Mouse (Mus musculus) myocyte (in vitro differentiated cells): ENCODE results near the gene Nrsn2. TPM values are rescaled to one million over a fixed set of nuclear protein-coding genes. Genes with fewer than 3 reads are reported as not detected.

Experiments used
- H3K27me3 ChIP-seq: one replicate; pipeline ENCODE4 v1.6.1; 2011; ENCODE audit not compliant: control insufficient read depth, insufficient read depth, insufficient read length
- H3K36me3 ChIP-seq: one replicate; pipeline ENCODE4 v1.6.1; 2011; ENCODE audit not compliant: control insufficient read depth, insufficient read depth
- H3K4me2 ChIP-seq: one replicate; pipeline ENCODE4 v1.6.1; 2011; ENCODE audit warnings: low read depth, control low read depth
- H3K4me3 ChIP-seq: one replicate; pipeline ENCODE4 v1.5.1; 2011; ENCODE audit warnings: mild to moderate bottlenecking, control low read depth, moderate library complexity
- H3K79me2 ChIP-seq: one replicate; pipeline ENCODE4 v1.6.1; 2011; ENCODE audit not compliant: control insufficient read depth, insufficient read depth
- H3ac ChIP-seq: one replicate; pipeline ENCODE4 v1.6.1; 2011; ENCODE audit not compliant: control insufficient read depth, insufficient read length
- CEBPB ChIP-seq: IDR thresholded peaks from 2 replicates; pipeline ENCODE4 v1.6.1; 2011; ENCODE audit warnings: mild to moderate bottlenecking, moderate library complexity; ENCODE audit not compliant: poor library complexity, insufficient read depth, severe bottlenecking
- E2F4 ChIP-seq: IDR thresholded peaks from one replicate; pipeline ENCODE4 v1.6.1; 2011; ENCODE audit warnings: mild to moderate bottlenecking, control low read depth, moderate library complexity; ENCODE audit not compliant: insufficient read depth
- MAX ChIP-seq: IDR thresholded peaks from one replicate; pipeline ENCODE4 v1.6.1; 2011; ENCODE audit warnings: low read depth, mild to moderate bottlenecking, control low read depth
- MYOD1 ChIP-seq, 3 experiments: IDR thresholded peaks; one replicate each; pipeline ENCODE4 v1.6.1; 2011; ENCODE audit warnings: control low read depth in 2 of 3, low read depth in 2 of 3, mild to moderate bottlenecking in 2 of 3, moderate library complexity in 1 of 3; ENCODE audit not compliant: insufficient read length in 2 of 3, control insufficient read depth in 1 of 3
- MYOG ChIP-seq, 3 experiments: IDR thresholded peaks; one replicate each; pipeline ENCODE4 v1.6.1; 2011; ENCODE audit warnings: control low read depth in 2 of 3, low read depth in 2 of 3, mild to moderate bottlenecking in 2 of 3; ENCODE audit not compliant: insufficient read length in 2 of 3, control insufficient read depth in 1 of 3, insufficient read depth in 1 of 3
- POLR2A ChIP-seq: IDR thresholded peaks from one replicate; pipeline ENCODE4 v1.6.1; 2011; ENCODE audit warnings: low read depth, mild to moderate bottlenecking, control low read depth, moderate library complexity; ENCODE audit not compliant: insufficient read length
- POLR2AphosphoS2 ChIP-seq: IDR thresholded peaks from one replicate; pipeline ENCODE4 v1.6.1; 2011; ENCODE audit warnings: low read depth, control low read depth; ENCODE audit not compliant: insufficient read length
- REST ChIP-seq: IDR thresholded peaks from one replicate; pipeline ENCODE4 v1.6.1; 2011; ENCODE audit warnings: mild to moderate bottlenecking, control low read depth, moderate library complexity; ENCODE audit not compliant: insufficient read depth, insufficient read length
- SRF ChIP-seq: IDR thresholded peaks from one replicate; pipeline ENCODE4 v1.6.1; 2011; ENCODE audit warnings: low read depth; ENCODE audit not compliant: control insufficient read depth, insufficient read length
- TCF12 ChIP-seq: IDR thresholded peaks from one replicate; pipeline ENCODE4 v1.6.1; 2011; ENCODE audit warnings: mild to moderate bottlenecking, control low read depth; ENCODE audit not compliant: poor library complexity, insufficient read depth, severe bottlenecking
- TCF3 ChIP-seq: IDR thresholded peaks from one replicate; pipeline ENCODE4 v1.6.1; 2011; ENCODE audit warnings: low read depth, control low read depth; ENCODE audit not compliant: insufficient read length
- USF1 ChIP-seq: IDR thresholded peaks from one replicate; pipeline ENCODE4 v1.6.1; 2011; ENCODE audit warnings: low read depth, mild to moderate bottlenecking, control low read depth, moderate library complexity
- polyA plus RNA-seq: library from polyadenylated mRNA; unstranded; fragments of >200 nt; fragmentation: generic; extraction: Trizol; gene quantifications from one replicate; pipeline ENCODE4 v1.2.1, GENCODE M21; 2012; ENCODE audit warnings: missing spikeins

Nrsn2 gene
- polyA plus RNA-seq, 1 experiment: not detected

DNA sequence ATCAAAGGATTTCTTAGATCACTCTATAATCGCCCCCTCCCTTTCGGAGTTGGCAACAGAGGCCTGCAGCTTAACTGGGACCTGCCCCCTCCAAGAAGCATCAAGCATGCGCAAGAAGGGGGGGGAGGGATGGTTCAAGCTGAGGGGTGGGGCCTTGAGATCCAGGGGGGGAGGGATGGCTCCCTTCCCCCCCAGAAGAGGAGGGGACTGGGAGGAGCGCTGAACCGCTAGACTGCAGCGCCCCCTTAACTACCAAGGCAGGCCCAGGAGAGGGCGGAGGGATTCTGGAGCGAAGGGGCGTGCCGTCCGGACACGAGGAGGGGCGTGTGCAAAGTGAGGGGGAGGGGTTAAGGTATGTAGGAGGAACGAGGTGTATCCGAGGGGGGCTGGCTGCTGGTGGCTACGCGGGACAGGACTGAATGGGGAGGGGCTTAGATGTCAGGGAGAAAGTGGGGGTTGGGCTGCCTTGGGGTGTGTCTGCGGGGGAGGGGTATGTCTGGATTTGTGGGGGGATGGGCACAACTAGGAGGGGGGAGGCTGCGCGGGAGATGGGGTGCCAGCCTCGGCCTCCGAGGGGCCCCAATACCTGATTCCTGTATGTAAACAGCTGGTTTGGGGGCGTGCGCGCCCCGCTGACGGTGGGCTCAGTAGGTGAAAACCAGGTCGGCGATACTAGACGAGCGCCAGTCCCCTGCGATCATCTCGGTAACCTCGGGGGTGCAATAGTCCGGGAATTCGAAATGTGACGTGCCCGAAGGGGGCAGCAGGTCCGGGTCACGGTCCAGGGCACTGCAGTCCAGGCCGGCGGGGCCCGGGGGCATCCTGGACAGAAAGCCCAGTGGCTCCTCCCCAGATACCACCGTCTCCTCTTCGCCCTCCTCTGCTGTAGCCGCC is 19.9 kb upstream of the Nrsn2 start:
- TF ChIP-seq USF1: no peak
- peak; percentile 11 for TF ChIP-seq POLR2A
- Histone ChIP-seq H3K79me2 (no peaks in the 10 kb centered on the region), H3K4me3 (peak overlapping the region; percentile 64), H3K27me3 (no peaks in the 10 kb centered on the region), H3K4me2 (peak overlapping the region; percentile 78), H3ac (peak overlapping the region; percentile 52), H3K36me3 (no peaks in the 10 kb centered on the region)

DNA sequence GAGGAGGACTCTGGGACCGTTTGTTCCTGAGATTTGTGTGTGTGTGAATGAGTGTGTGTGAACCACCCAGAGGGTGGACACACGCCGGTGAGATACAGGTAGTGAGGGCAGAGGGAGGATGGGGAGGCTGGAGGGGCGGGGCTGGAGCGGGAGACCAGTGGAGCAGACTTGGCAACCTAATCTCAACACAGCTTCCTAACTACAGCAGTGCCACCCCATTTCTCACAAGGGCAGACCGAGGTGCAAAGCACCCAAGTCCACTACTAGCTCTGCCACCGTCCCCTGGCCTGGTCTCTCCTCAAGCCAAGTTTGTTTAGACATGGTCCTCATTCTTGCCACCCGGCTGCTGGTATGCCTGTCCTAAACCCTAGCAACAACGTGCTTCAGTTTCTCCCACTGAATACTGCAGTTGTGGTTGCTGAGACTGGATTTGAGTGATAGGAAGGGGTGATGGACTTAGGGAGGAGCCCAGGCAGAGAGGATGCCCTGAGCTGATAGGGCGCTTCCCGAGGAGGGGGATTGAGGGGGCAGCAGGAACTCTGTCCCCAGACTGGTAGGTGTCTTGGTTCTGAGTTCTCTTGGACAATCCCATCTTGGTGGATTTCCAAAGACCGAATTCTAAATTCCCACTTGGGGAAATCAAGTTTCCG is 19.0 kb upstream of the Nrsn2 start:
- H3K79me2 ChIP-seq: no peaks in the 10 kb centered on the region
- H3K4me3 ChIP-seq: peak overlapping the region; percentile 64
- peak overlapping the region; percentile 78 for H3K4me2 ChIP-seq
- no peak overlapping the region for H3ac ChIP-seq
- H3K36me3 ChIP-seq: no peaks in the 10 kb centered on the region
- no peak for TF ChIP-seq TCF3
- TF ChIP-seq REST: no peak
- TF ChIP-seq POLR2AphosphoS2: no peak
- TF ChIP-seq SRF: no peak
- TF ChIP-seq CEBPB: no peak
- TF ChIP-seq MAX: no peak
- TF ChIP-seq MYOG (IDR thresholded peaks at IDR 0.05; ENCODE audit: control insufficient read depth in 1 of 3, insufficient read depth in 1 of 3, insufficient read length in 2 of 3, low read depth in 2 of 3): no peak
- TF ChIP-seq POLR2A: no peak
- no peak for TF ChIP-seq E2F4
- no peak for TF ChIP-seq MYOD1 (IDR thresholded peaks at IDR 0.05; ENCODE audit: control insufficient read depth in 1 of 3, insufficient read length in 2 of 3, low read depth in 2 of 3)
- no peaks in the 10 kb centered on the region for H3K27me3 ChIP-seq

DNA sequence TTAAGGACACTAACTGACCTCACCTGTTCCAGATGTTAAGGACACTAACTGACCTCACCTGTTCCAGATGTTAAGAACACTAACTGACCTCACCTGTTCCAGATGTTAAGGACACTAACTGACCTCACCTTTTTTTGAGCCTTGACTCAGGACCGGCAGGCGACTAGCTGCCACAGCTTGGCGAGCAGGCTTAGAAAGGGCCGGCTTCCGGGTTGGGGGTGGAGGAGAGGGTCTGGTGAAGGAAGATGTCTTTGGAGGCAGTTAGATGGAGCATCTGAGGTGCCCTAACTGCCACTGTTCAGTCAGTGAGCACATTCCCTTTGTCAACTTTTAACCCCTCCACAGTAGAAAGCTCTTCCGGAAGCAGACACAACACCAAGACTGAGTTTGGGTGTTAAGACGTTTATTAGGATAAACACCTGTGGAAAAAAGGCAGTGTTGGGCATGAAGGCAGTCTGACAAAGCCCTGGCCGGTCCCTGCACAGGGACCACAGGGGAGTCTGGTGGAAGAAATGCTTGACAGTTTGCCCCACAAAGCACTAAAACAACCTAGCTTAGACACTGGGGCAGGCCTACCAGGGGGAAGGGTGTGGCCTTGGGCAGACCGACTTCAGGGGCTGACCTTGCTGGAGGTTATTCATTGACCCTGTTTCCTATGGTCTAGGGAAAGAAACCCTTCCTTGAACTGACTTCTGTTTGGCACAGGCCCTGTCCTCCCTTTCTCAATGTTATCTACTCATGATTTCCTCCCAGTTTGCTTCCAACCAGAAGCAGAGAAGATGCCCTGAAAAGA is 17.0 kb upstream of the Nrsn2 start:
- Histone ChIP-seq H3ac (no peak overlapping the region), H3K4me2 (no peak overlapping the region), H3K27me3 (peaks cover under 1% of the 10 kb centered on the region), H3K4me3 (no peak overlapping the region), H3K79me2 (no peaks in the 10 kb centered on the region), H3K36me3 (no peaks in the 10 kb centered on the region)
- TF ChIP-seq TCF3 (no peak), POLR2A (no peak), E2F4 (no peak), USF1 (no peak), MYOG (IDR thresholded peaks at IDR 0.05; ENCODE audit: control insufficient read depth in 1 of 3, insufficient read depth in 1 of 3, insufficient read length in 2 of 3, low read depth in 2 of 3) (no peak), SRF (no peak), MYOD1 (IDR thresholded peaks at IDR 0.05; ENCODE audit: control insufficient read depth in 1 of 3, insufficient read length in 2 of 3, low read depth in 2 of 3) (no peak)

DNA sequence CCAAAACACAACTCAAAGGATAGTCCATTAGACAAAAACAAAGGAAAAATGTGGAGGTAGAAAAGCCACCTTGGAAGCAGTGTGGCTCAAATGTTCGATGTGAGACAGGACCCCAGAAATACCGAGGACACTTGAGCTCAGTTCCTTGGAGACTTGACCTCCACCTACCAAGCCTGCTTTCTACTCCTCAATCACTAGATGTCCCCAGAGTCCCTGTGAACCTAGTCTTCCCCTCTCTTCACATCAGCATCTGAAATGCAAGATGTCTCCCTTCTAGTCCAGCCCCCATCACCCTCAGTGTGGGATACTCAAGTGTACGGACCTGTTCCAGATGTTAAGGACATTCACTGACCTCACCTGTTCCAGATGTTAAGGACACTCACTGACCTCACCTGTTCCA is 16.3 kb upstream of the Nrsn2 start:
- TF ChIP-seq E2F4: no peak
- no peak for TF ChIP-seq SRF
- no peak for TF ChIP-seq MAX
- no peak for TF ChIP-seq USF1
- TF ChIP-seq CEBPB: no peak
- no peak for TF ChIP-seq TCF12
- no peak for TF ChIP-seq POLR2AphosphoS2
- no peak for TF ChIP-seq MYOG (IDR thresholded peaks at IDR 0.05; ENCODE audit: control insufficient read depth in 1 of 3, insufficient read depth in 1 of 3, insufficient read length in 2 of 3, low read depth in 2 of 3)
- TF ChIP-seq TCF3: no peak
- no peak for TF ChIP-seq POLR2A
- TF ChIP-seq REST: no peak
- TF ChIP-seq MYOD1 (IDR thresholded peaks at IDR 0.05; ENCODE audit: control insufficient read depth in 1 of 3, insufficient read length in 2 of 3, low read depth in 2 of 3): no peak
- Histone ChIP-seq H3ac (no peak overlapping the region), H3K4me2 (no peak overlapping the region), H3K4me3 (no peak overlapping the region), H3K36me3 (no peaks in the 10 kb centered on the region), H3K27me3 (peaks cover 5% of the 10 kb centered on the region), H3K79me2 (no peaks in the 10 kb centered on the region)
